Mouse (Mus musculus) thymus, postnatal 4 days (tissue): ENCODE results near the gene Dnah7c.

Source experiments
- DNase-seq: peaks from one replicate; pipeline ENCODE4 v3.0.0; 2021

Gene Dnah7c

GRCm38 (mm10) chr1:46856498-46856897, 431.1 kb downstream of the Dnah7c start:
- DNase-seq: no peak
